Mouse (Mus musculus): ENCODE measurements around the gene Olfr1254.

The Olfr1254 gene

DNA sequence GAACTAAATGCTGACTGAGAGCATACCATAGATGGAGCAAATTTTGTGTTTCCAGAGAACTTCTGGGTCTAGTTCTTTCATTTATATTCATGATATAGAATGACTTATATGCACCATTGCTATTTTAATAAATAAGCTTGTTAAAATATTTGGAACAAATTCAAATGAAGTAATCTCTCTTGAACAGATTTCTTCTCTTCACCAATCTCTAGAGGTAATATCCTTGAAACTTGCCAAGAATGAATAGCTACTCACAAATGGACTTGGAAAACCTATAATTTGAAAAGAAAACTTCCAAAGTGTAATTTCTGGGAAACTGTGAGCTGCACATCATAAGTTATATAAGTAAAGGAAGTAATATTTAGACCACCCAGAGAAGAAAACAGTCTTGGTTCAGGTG is at the start of gene Olfr1254:
TSS of gene Olfr1254 (minus strand) at position 101 of the 400 bp plus-strand sequence.
- DNase-seq: no peak

DNA sequence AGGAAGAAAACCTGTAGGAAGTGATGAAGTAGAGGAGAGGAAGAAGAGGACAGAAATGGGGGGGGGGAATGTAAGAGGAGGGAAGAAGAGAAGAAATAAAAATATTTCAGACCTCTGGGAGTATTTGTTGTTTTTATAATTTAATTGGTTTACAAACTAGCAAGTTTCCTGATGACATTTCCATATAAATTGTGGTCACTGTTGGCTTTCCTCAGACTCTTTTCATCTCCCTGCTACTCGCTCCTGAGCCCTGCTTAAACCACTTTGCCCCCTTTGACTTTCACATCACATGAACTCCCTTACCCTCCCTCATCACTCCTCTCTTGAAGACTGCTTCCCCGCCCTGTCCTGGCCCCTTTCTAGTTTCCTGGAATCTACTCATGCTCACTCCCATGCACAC is 48.0 kb upstream of the Olfr1254 start, which contains the start of gene Olfr1256:
TSS of gene Olfr1256 (minus strand) at position 101 of the 400 bp plus-strand sequence.
- DNase-seq: no peak

DNA sequence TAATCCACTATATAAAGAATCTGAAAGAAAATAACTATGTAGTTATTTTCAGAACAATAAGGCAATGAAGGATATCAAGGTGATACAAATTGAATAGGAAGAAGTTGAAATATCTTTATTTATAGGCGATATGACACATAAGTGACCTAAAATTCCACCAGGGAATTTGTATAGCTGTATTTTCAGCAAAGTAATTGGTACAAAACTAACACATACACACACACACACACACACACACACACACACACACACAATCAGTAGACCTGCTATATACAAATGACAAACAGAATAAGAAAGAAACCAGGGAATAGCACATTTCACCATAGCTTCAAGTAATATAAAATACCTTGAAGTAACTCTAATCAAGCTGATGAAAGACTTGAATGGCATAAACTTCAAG is 26.8 kb upstream of the Olfr1254 start:
- no peak for DNase-seq

DNA sequence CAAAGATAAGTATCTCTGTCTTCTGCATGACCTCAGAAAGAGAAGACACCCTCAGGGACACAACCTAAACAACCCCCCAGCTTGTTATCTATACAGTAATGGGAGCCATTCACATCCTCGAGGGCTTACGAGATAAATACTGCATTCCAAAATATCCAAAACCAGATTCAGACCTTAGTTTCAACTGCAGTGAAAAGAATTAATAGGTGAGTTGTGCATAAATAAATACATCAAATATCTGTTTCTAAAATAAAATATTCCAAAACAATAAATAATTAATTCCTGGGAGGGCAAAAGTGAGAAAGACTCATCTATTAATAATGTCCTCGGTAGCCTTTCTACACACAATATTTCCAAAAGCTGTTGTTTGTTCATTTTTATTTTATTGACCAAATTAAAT is 18.3 kb upstream of the Olfr1254 start, which contains the start of gene Olfr1255:
TSS of gene Olfr1255 (plus strand) at position 301 of the 400 bp plus-strand sequence.
- no peak for DNase-seq

DNA sequence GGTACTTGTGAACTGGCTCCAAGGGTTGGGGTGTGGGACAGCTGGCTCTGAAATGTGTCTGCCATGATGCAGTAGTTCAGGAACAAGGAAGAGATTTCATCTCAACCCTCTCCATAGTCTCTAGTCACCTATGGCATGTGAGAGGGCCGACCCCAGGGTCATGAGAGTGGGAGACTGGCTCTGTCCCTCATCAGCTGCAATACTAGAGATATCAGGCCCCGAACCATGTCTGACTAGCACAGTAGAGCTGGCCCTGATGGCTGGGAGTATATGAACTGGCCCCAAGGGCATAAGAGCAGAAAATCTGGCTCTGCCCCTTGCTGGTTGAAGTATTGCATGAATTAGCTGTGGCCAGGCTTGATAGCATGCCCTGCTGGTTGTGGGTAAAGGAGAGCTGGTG is 17.3 kb upstream of the Olfr1254 start:
- DNase-seq: no peak

DNA sequence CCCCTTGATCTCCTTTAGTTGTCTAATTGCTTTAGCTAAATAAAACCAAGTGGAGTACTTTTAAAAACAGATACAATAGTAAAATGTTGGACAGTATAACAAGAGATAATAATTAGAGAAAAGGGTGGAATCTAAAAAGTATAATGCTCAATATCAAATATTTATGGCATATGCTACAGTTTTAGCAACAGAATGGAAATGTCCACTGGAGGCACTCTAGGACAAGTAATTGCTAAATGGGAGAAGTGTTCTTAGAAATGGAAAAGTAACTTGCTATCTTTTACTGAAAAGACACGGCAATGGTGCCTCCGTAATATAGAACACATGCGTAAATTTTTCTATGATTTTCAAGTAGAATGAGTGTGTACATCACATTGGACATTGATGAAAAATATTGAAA is 6.2 kb upstream of the Olfr1254 start:
- DNase-seq: no peak

DNA sequence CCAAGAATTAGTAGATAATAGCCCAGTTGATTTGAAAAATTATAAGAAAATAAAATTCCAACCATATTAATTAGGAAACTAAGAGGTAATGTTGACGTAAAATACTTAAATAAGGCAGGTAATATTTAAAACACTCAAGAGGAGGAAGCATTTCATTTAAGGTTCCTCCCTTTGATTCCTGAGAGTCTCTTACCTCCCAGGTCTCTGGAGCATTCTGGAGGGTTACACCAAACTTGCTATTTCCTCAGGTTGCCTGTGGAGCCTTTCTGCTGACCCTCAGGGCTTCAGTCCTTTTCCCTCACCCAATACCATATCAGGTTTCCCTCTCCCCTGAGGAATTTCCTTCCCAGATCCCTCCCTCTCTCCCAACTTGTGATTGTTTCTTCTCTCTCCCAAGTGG is 36.4 kb downstream of the Olfr1254 start, which contains the start of gene Olfr1253:
TSS of gene Olfr1253 (minus strand) at position 101 of the 400 bp plus-strand sequence.
- no peak for DNase-seq
